Mouse (Mus musculus): ENCODE measurements around the gene Tmem131l. TPM values are rescaled to one million over a fixed set of nuclear protein-coding genes. Genes with fewer than 3 reads are reported as not detected.

Gene Tmem131l
- total RNA-seq (2014; rRNA removed), result 59.3 and 65.0 TPM in 2 replicates
- 32.3 and 37.5 TPM in 2 replicates for polyA plus RNA-seq (2015; fragmentation: Nextera tagmentation; extraction: Ambion mirVana)

DNA sequence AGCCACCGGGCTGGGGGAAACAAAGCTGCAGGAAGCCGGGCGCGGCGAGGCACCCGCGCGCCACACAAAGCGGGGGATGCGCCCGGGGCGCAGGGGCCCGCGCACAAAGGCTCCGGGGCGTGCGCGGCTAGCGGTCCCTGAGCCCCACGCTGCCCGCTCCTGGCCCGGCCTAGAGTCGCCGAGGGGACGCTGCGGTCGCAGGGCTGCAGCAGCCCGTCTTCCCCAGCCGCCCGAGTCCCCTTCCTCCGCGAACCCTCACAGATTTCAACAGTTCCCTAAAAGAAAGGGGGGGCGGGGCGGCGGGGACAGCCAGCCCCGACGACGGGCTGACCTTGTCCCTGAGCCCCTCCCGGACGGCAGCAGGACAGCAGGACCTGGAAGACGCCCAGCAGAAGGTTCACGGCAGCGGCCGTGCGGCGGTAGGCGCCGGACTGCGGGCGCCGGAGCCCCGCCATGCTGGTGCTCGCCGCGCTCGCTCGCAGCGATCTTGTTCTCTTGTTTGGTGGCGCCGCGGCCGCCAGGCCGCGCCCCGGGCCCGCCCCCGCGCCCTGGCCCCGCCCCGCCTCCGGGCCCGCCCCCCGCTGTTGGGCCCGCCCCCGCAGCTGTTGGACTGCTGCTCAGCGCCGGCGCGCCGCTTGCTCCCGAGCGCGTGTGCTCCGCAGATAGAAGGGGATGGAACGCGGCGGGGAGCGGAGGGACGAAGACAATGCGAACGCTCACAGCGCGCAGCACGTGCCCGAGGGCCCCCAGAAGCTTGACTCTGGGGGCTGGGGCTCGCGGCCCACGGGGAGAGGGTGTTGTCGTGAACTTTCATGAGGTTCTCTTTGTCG is at the start of gene Tmem131l:
Gene Tmem131l, minus strand, starts transcription at position 530 of the 830 bp plus-strand sequence.
- DNase-seq (peak; percentile 93), ATAC-seq (peak; percentile 94)
- peak within 1 kb of the TSS; percentile 97 for H3K4me3 ChIP-seq (ENCODE audit: low read depth, low read length)
- H3K9ac ChIP-seq, result peak within 1 kb of the TSS; percentile 98
- WGBS, result 2% methylated on average over 92 of the region's 100 CpGs
- no peaks in the 10 kb centered on the region for H3K9me3 ChIP-seq (ENCODE audit: low read length)
- peak within 1 kb of the TSS; percentile 93 for H3K27ac ChIP-seq (ENCODE audit: low read depth, low read length)
- no peak for TF ChIP-seq CTCF (IDR thresholded peaks at IDR 0.05; ENCODE audit: low read depth)
- peak within 1 kb of the TSS; percentile 82 for H3K4me2 ChIP-seq (ENCODE audit: low read depth)
- H3K4me1 ChIP-seq (ENCODE audit: insufficient read depth), result peaks cover 23% of the 10 kb centered on the region
- H3K36me3 ChIP-seq (ENCODE audit: insufficient read depth), result no peaks in the 10 kb centered on the region
- no peaks in the 10 kb centered on the region for H3K27me3 ChIP-seq (ENCODE audit: insufficient read depth, low read length)

DNA sequence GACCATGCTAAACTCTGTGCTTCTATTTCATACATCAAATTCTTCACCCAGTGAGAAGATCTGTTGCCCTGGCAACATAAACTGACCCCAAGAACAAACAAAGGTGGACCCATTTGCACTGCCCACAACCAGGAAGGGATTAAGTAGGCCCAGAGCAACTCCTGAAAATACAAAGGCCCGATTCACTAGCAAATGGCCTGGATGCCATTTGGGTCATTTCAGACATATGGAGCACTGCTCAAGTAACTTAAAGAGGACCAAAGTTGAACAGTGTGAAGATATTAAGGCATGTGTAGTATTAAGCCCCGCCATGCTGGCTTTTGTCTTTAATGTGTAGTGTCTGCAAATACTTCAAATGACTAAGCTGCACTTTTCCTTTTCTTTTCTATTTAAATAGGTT is 46.9 kb upstream of the Tmem131l start:
- ATAC-seq, result no peak
- WGBS, result 37% methylated on average over 2 of the region's 2 CpGs

DNA sequence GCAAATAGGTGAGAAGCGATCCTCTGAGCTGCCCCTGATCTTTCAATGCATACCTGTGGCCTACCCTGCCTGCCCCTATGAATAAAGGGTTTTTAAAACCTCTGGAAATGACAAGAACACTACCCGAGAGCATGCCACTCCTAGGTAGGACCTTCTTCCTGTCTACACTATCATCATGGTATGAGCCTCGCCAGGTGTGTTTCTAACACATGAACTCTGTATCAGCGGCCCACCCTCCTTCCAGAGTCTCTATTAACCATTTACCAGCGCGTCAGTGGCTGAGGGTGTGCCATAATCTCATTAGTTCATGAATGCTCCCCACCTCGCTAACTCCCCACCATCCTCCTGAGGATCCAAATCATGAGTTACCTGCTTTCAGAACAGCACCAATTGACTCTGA is 46.4 kb upstream of the Tmem131l start:
- H3K27ac ChIP-seq (ENCODE audit: low read depth, low read length), result no peak overlapping the region
- H3K4me1 ChIP-seq (ENCODE audit: insufficient read depth), result no peaks in the 10 kb centered on the region
- ATAC-seq (no peak), DNase-seq (no peak)
- H3K36me3 ChIP-seq (ENCODE audit: insufficient read depth), result no peaks in the 10 kb centered on the region
- H3K9me3 ChIP-seq (ENCODE audit: low read length), result no peaks in the 10 kb centered on the region
- H3K4me2 ChIP-seq (ENCODE audit: low read depth), result no peak overlapping the region
- no peak for TF ChIP-seq CTCF (IDR thresholded peaks at IDR 0.05; ENCODE audit: low read depth)
- H3K27me3 ChIP-seq (ENCODE audit: insufficient read depth, low read length), result no peaks in the 10 kb centered on the region
- 69% methylated on average over 7 of the region's 7 CpGs for WGBS
- no peak overlapping the region for H3K9ac ChIP-seq
- no peak overlapping the region for H3K4me3 ChIP-seq (ENCODE audit: low read depth, low read length)

More for the DNA sequence above, 46.9 kb upstream of the Tmem131l start:
- no peaks in the 10 kb centered on the region for H3K36me3 ChIP-seq (ENCODE audit: insufficient read depth)
- TF ChIP-seq CTCF (IDR thresholded peaks at IDR 0.05; ENCODE audit: low read depth), result no peak
- H3K9me3 ChIP-seq (ENCODE audit: low read length), result no peaks in the 10 kb centered on the region
- no peak overlapping the region for H3K27ac ChIP-seq (ENCODE audit: low read depth, low read length)
- H3K9ac ChIP-seq, result no peak overlapping the region
- no peaks in the 10 kb centered on the region for H3K27me3 ChIP-seq (ENCODE audit: insufficient read depth, low read length)
- H3K4me2 ChIP-seq (ENCODE audit: low read depth), result no peak overlapping the region
- H3K4me3 ChIP-seq (ENCODE audit: low read depth, low read length), result no peak overlapping the region
- H3K4me1 ChIP-seq (ENCODE audit: insufficient read depth), result no peaks in the 10 kb centered on the region
- no peak for DNase-seq

DNA sequence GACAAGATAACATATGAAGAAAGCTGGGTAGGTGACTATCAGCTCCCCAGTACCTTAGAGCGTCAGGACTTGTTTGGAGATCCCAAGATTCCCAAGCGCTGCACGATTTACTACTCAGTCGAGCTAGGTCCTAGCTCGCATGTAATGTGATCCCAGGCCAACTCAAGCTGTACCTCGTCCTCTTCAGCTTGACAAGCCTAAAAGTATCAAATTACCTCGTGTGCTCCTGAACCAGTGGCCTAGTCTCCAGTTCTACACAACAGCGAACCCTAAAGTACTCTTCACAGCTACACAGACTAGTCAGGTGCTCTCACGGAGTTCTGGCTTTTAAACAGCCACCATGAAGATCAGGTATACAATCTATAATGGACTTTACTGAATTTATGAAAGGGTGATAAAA is 45.5 kb upstream of the Tmem131l start:
- no peak overlapping the region for H3K9ac ChIP-seq
- ATAC-seq (no peak), DNase-seq (no peak)
- H3K27me3 ChIP-seq (ENCODE audit: insufficient read depth, low read length), result no peaks in the 10 kb centered on the region
- no peak overlapping the region for H3K27ac ChIP-seq (ENCODE audit: low read depth, low read length)
- H3K4me3 ChIP-seq (ENCODE audit: low read depth, low read length), result no peak overlapping the region
- H3K4me2 ChIP-seq (ENCODE audit: low read depth), result no peak overlapping the region
- 64% methylated on average over 9 of the region's 9 CpGs for WGBS
- H3K4me1 ChIP-seq (ENCODE audit: insufficient read depth), result no peaks in the 10 kb centered on the region
- TF ChIP-seq CTCF (IDR thresholded peaks at IDR 0.05; ENCODE audit: low read depth), result no peak
- H3K9me3 ChIP-seq (ENCODE audit: low read length), result no peaks in the 10 kb centered on the region
- H3K36me3 ChIP-seq (ENCODE audit: insufficient read depth), result no peaks in the 10 kb centered on the region

DNA sequence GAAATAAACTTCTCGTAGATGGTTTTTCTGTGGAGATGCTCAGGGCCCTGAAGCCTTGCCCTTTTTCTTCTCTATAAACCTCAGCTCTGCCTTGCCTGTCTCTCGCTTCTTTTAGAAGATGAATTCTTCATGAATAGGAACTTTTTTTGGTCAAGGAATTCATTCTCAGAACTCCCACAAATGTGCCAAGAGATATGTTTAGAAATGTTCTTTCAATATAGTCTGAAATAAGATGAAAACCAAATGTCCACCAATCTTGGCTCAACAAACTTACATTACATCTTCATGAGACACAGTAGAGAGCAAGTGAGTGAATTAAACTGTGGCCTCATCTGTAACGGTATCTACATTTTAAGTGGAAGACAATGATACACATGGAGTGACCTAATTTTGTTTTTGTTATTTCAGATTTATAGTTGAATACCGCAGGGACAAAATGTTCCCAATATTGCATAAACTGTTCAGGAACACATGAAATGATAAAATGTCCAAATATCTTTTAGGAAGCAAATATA is 41.3 kb upstream of the Tmem131l start:
- WGBS, result 90% methylated on average over 4 of the region's 4 CpGs
- no peaks in the 10 kb centered on the region for H3K4me1 ChIP-seq (ENCODE audit: insufficient read depth)
- no peaks in the 10 kb centered on the region for H3K36me3 ChIP-seq (ENCODE audit: insufficient read depth)
- no peaks in the 10 kb centered on the region for H3K9me3 ChIP-seq (ENCODE audit: low read length)
- H3K27me3 ChIP-seq (ENCODE audit: insufficient read depth, low read length), result no peaks in the 10 kb centered on the region
- H3K27ac ChIP-seq (ENCODE audit: low read depth, low read length), result no peak overlapping the region
- ATAC-seq (no peak), DNase-seq (no peak)
- TF ChIP-seq CTCF (IDR thresholded peaks at IDR 0.05; ENCODE audit: low read depth), result no peak
- H3K4me2 ChIP-seq (ENCODE audit: low read depth), result no peak overlapping the region
- no peak overlapping the region for H3K4me3 ChIP-seq (ENCODE audit: low read depth, low read length)
- no peak overlapping the region for H3K9ac ChIP-seq

DNA sequence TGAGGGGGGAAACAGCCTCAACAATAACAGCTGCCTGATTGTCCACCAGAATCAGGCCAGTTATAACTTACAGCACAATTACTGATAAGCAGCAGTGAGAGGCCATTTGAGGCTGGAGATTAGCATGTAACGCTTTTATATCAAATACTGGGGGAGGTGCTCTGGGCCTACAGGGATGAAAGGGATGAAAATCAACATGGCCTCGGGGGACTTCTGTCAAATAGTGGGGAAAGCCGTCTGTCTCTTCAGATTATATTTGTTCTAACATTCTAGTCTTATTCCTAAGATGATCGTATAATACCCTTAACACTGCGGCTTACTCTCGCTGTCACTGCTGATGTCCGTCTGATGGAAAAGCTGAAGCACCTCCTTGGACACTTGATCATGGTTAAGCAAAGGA is 40.1 kb upstream of the Tmem131l start:
- no peaks in the 10 kb centered on the region for H3K9me3 ChIP-seq (ENCODE audit: low read length)
- no peak overlapping the region for H3K27ac ChIP-seq (ENCODE audit: low read depth, low read length)
- DNase-seq (no peak), ATAC-seq (no peak)
- no peak overlapping the region for H3K9ac ChIP-seq
- H3K27me3 ChIP-seq (ENCODE audit: insufficient read depth, low read length), result no peaks in the 10 kb centered on the region
- TF ChIP-seq CTCF (IDR thresholded peaks at IDR 0.05; ENCODE audit: low read depth), result no peak
- WGBS, result 76% methylated on average over 7 of the region's 7 CpGs
- no peak overlapping the region for H3K4me2 ChIP-seq (ENCODE audit: low read depth)
- no peaks in the 10 kb centered on the region for H3K4me1 ChIP-seq (ENCODE audit: insufficient read depth)
- H3K36me3 ChIP-seq (ENCODE audit: insufficient read depth), result no peaks in the 10 kb centered on the region
- H3K4me3 ChIP-seq (ENCODE audit: low read depth, low read length), result no peak overlapping the region

DNA sequence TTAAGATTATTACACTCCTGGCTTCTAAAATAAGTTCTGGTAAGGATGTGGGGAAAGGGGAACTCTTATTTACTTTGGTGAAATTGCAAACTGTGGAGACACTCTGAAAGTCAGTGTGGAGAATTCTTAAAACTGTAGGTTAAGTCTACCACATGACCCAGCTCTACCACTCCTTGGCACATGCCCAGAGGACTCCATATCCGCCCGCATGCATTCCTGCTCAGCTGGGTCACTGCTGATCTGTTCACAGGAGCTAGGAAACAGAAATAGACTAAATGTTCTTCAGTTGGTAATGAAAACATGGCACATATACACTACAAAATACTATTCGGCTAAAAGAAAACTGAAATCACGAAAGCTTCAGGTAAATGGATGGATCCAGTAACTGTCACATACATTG is 37.5 kb upstream of the Tmem131l start:
- no peaks in the 10 kb centered on the region for H3K9me3 ChIP-seq (ENCODE audit: low read length)
- no peaks in the 10 kb centered on the region for H3K4me1 ChIP-seq (ENCODE audit: insufficient read depth)
- no peaks in the 10 kb centered on the region for H3K36me3 ChIP-seq (ENCODE audit: insufficient read depth)
- H3K4me3 ChIP-seq (ENCODE audit: low read depth, low read length), result no peak overlapping the region
- no peak for ATAC-seq
- no peak overlapping the region for H3K9ac ChIP-seq
- no peak for TF ChIP-seq CTCF (IDR thresholded peaks at IDR 0.05; ENCODE audit: low read depth)
- 87% methylated on average over 4 of the region's 4 CpGs for WGBS
- DNase-seq, result no peak
- no peaks in the 10 kb centered on the region for H3K27me3 ChIP-seq (ENCODE audit: insufficient read depth, low read length)
- no peak overlapping the region for H3K27ac ChIP-seq (ENCODE audit: low read depth, low read length)
- no peak overlapping the region for H3K4me2 ChIP-seq (ENCODE audit: low read depth)
